ENCODE assay signal across 8 mouse cellular contexts in genomic region chr7:16398387-16399050, GRCm38 (mm10). TPM values are rescaled to one million over a fixed set of nuclear protein-coding genes. Genes with fewer than 3 reads are reported as not detected.
DNase-seq lines count a peak whose midpoint lies in the region; ATAC-seq and TF ChIP-seq lines count a peak whose summit lies in the region.

No protein-coding gene starts in this region.

- no peak for TF ChIP-seq EP300 in heart, postnatal 0 days (IDR thresholded peaks at IDR 0.05; ENCODE audit: low read depth)

- H3K4me2 ChIP-seq in kidney, embryonic 16.5 days (replicated peaks; ENCODE audit: low read depth, low read length), result peak overlapping the region; percentile 93
- peak overlapping the region; percentile 94 for H3K4me2 ChIP-seq in heart, postnatal 0 days (ENCODE audit: low read depth, low read length)
- H3K4me2 ChIP-seq in midbrain, embryonic 12.5 days (replicated peaks), result peak overlapping the region; percentile 82

- H3K27ac ChIP-seq in kidney, embryonic 16.5 days (ENCODE audit: low read length), result peak overlapping the region; percentile 100
- H3K27ac ChIP-seq in bone marrow macrophage, adult 2 months (ENCODE audit: insufficient read depth, low read depth, low read length), result peak overlapping the region; percentile 98
- peak overlapping the region; percentile 100 for H3K27ac ChIP-seq in heart, postnatal 0 days (ENCODE audit: low read depth)
- peak overlapping the region; percentile 100 for H3K27ac ChIP-seq in midbrain, embryonic 12.5 days (replicated peaks)

- H3K4me1 ChIP-seq in kidney, embryonic 16.5 days (ENCODE audit: insufficient read depth, low read length), result peaks cover 12% of the 10 kb centered on the region
- H3K4me1 ChIP-seq in bone marrow macrophage, adult 2 months (ENCODE audit: control insufficient read depth, insufficient read depth, low read length), result peaks cover 12% of the 10 kb centered on the region
- H3K4me1 ChIP-seq in heart, postnatal 0 days (ENCODE audit: control insufficient read depth, insufficient read depth), result peaks cover 7% of the 10 kb centered on the region
- peaks cover 15% of the 10 kb centered on the region for H3K4me1 ChIP-seq in midbrain, embryonic 12.5 days

- no peaks in the 10 kb centered on the region for H3K36me3 ChIP-seq in kidney, embryonic 16.5 days (ENCODE audit: insufficient read depth, low read length)
- H3K36me3 ChIP-seq in heart, postnatal 0 days (replicated peaks; ENCODE audit: control insufficient read depth, insufficient read depth, low read length), result no peaks in the 10 kb centered on the region
- no peaks in the 10 kb centered on the region for H3K36me3 ChIP-seq in midbrain, embryonic 12.5 days

- intact Hi-C loops in left cerebral cortex, postnatal 36 days (cut with DNase I), result no loop called here

- no peak for DNase-seq in kidney, postnatal 14 days
- DNase-seq in heart, postnatal 0 days (ENCODE audit: low spot score), result no peak
- DNase-seq in urinary bladder, postnatal 10 days (ENCODE audit: low spot score), result no peak
- DNase-seq in left cerebral cortex, postnatal 36 days (ENCODE audit: low spot score in 2 of 2), result no peak
- no peak for DNase-seq in spleen, adult 18-20 months

- no peaks in the 10 kb centered on the region for H3K9me3 ChIP-seq in kidney, embryonic 16.5 days (ENCODE audit: low read length)
- H3K9me3 ChIP-seq in heart, postnatal 0 days (replicated peaks; ENCODE audit: control insufficient read depth, low read length), result no peaks in the 10 kb centered on the region
- no peaks in the 10 kb centered on the region for H3K9me3 ChIP-seq in midbrain, embryonic 12.5 days

- no peak for ATAC-seq in kidney, embryonic 16.5 days (ENCODE audit: low FRiP score, low TSS enrichment)
- ATAC-seq in heart, postnatal 0 days (ENCODE audit: insufficient read depth, low read depth), result no peak
- no peak for ATAC-seq in midbrain, embryonic 12.5 days (ENCODE audit: low FRiP score, low read depth)

- no peak for TF ChIP-seq POLR2A in bone marrow macrophage, adult 2 months (IDR thresholded peaks at IDR 0.05; ENCODE audit: borderline replicate concordance, low read depth, low read length)

- no peaks in the 10 kb centered on the region for H3K27me3 ChIP-seq in kidney, embryonic 16.5 days (ENCODE audit: insufficient read depth, low read length)
- no peaks in the 10 kb centered on the region for H3K27me3 ChIP-seq in heart, postnatal 0 days (ENCODE audit: control insufficient read depth, insufficient read depth, low read length)
- no peaks in the 10 kb centered on the region for H3K27me3 ChIP-seq in midbrain, embryonic 12.5 days

- whole genome bisulfite sequencing in kidney, embryonic 16.5 days, result 38% methylated on average over 3 of the region's 3 CpGs
- 41% methylated on average over 3 of the region's 3 CpGs for WGBS in heart, postnatal 0 days
- 60% methylated on average over 3 of the region's 3 CpGs for WGBS in midbrain, embryonic 12.5 days

- peak overlapping the region; percentile 100 for H3K9ac ChIP-seq in kidney, embryonic 16.5 days (replicated peaks; ENCODE audit: low read length)
- peak overlapping the region; percentile 99; the same call in 1 of the 2 replicates for H3K9ac ChIP-seq in heart, postnatal 0 days (replicated peaks; ENCODE audit: low read depth, low read length)
- H3K9ac ChIP-seq in midbrain, embryonic 12.5 days (replicated peaks), result peak overlapping the region; percentile 59

- H3K4me3 ChIP-seq in kidney, embryonic 16.5 days (ENCODE audit: low read length), result peak overlapping the region; percentile 89
- peak overlapping the region; percentile 77 for H3K4me3 ChIP-seq in bone marrow macrophage, adult 2 months (ENCODE audit: insufficient read depth, low read length)
- peak overlapping the region; percentile 92; the same call in 1 of the 2 replicates for H3K4me3 ChIP-seq in heart, postnatal 0 days (ENCODE audit: low read depth, low read length)
- H3K4me3 ChIP-seq in midbrain, embryonic 12.5 days, result peak overlapping the region; percentile 92

- TF ChIP-seq CTCF in bone marrow macrophage, adult 2 months (IDR thresholded peaks at IDR 0.05; ENCODE audit: low read depth, low read length), result no peak
- TF ChIP-seq CTCF in heart, postnatal 0 days (IDR thresholded peaks at IDR 0.05; ENCODE audit: low read depth), result no peak

RNA-seq across cellular contexts. Expression of gene Zc3h4, which starts 2.2 kb away (rescaled TPM):
- polyA plus RNA-seq in kidney, embryonic 16.5 days (2015; fragmentation: Nextera tagmentation; extraction: Ambion mirVana), result 14.8 and 14.9 TPM in 2 replicates
- 30.4 and 31.9 TPM in 2 replicates for polyA plus RNA-seq in bone marrow macrophage, adult 2 months (2012; ENCODE audit: insufficient read depth, insufficient read length, missing spikeins)
- 16.5 and 16.9 TPM in 2 replicates for total RNA-seq in heart, postnatal 0 days (2014; rRNA removed; ENCODE audit: low replicate concordance)
- polyA plus RNA-seq in heart, postnatal 0 days (2015; fragmentation: Nextera tagmentation; extraction: Ambion mirVana), result 4.4 and 5.0 TPM in 2 replicates
- polyA plus RNA-seq in midbrain, embryonic 12.5 days (2016; fragmentation: Nextera tagmentation; extraction: Ambion mirVana), result 27.4 and 31.1 TPM in 2 replicates
- total RNA-seq in left cerebral cortex, postnatal 36 days (2021), result 10 to 100 TPM; 66.3 to 67.7 TPM

RNA-seq across cellular contexts. Expression of gene Sae1, which starts 10.9 kb away (rescaled TPM):
- polyA plus RNA-seq in kidney, embryonic 16.5 days (2015; fragmentation: Nextera tagmentation; extraction: Ambion mirVana), result 337 and 347 TPM in 2 replicates
- 57.2 and 59.3 TPM in 2 replicates for polyA plus RNA-seq in bone marrow macrophage, adult 2 months (2012; ENCODE audit: insufficient read depth, insufficient read length, missing spikeins)
- 41.7 and 61.2 TPM in 2 replicates for total RNA-seq in heart, postnatal 0 days (2014; rRNA removed; ENCODE audit: low replicate concordance)
- 101 and 102 TPM in 2 replicates for polyA plus RNA-seq in heart, postnatal 0 days (2015; fragmentation: Nextera tagmentation; extraction: Ambion mirVana)
- polyA plus RNA-seq in midbrain, embryonic 12.5 days (2016; fragmentation: Nextera tagmentation; extraction: Ambion mirVana), result 331 and 332 TPM in 2 replicates
- 100 to 1,000 TPM; 104 to 111 TPM for total RNA-seq in left cerebral cortex, postnatal 36 days (2021)

RNA-seq across cellular contexts. Expression of gene Tmem160, which starts 54.1 kb away (rescaled TPM):
- polyA plus RNA-seq in kidney, embryonic 16.5 days (2015; fragmentation: Nextera tagmentation; extraction: Ambion mirVana), result 50.7 and 54.6 TPM in 2 replicates
- polyA plus RNA-seq in bone marrow macrophage, adult 2 months (2012; ENCODE audit: insufficient read depth, insufficient read length, missing spikeins), result 43.4 and 51.6 TPM in 2 replicates
- total RNA-seq in heart, postnatal 0 days (2014; rRNA removed; ENCODE audit: low replicate concordance), result 94.2 and 123 TPM in 2 replicates
- polyA plus RNA-seq in heart, postnatal 0 days (2015; fragmentation: Nextera tagmentation; extraction: Ambion mirVana), result 153 and 154 TPM in 2 replicates
- 46.9 and 51.1 TPM in 2 replicates for polyA plus RNA-seq in midbrain, embryonic 12.5 days (2016; fragmentation: Nextera tagmentation; extraction: Ambion mirVana)
- 10 to 100 TPM; 62.3 to 85.7 TPM for total RNA-seq in left cerebral cortex, postnatal 36 days (2021)
